Comparison of ENCODE assay signal across 8 mouse cellular contexts in genomic region chr2:118745915-118746901, GRCm38 (mm10). TPM values are rescaled to one million over a fixed set of nuclear protein-coding genes. Genes with fewer than 3 reads are reported as not detected.
A peak's percentile ranks its signal among the peaks of the same experiment; 100 is the strongest.
DNase-seq lines count a peak whose midpoint lies in the region; ATAC-seq lines count a peak whose summit lies in the region.

No protein-coding gene starts in this region.

- no peaks in the 10 kb centered on the region for H3K9me3 ChIP-seq in embryonic facial prominence, embryonic 12.5 days
- H3K9me3 ChIP-seq in hindbrain, embryonic 10.5 days: no peaks in the 10 kb centered on the region
- H3K9me3 ChIP-seq in limb, embryonic 15.5 days: no peaks in the 10 kb centered on the region

- peak; percentile 7; the same call in 1 of the 2 replicates for ATAC-seq in embryonic facial prominence, embryonic 12.5 days (ENCODE audit: insufficient number of reproducible peaks, insufficient read depth, low FRiP score, low TSS enrichment)
- 0 out of 2 replicates have a peak, but pooled peaks have one; percentile 11 for ATAC-seq in limb, embryonic 15.5 days (ENCODE audit: insufficient number of reproducible peaks, low FRiP score, low TSS enrichment, low read depth)

- H3K4me3 ChIP-seq in embryonic facial prominence, embryonic 12.5 days: peak overlapping the region; percentile 89
- peak overlapping the region; percentile 95 for H3K4me3 ChIP-seq in hindbrain, embryonic 10.5 days
- peak overlapping the region; percentile 91 for H3K4me3 ChIP-seq in limb, embryonic 15.5 days

- peaks cover 26% of the 10 kb centered on the region for H3K27me3 ChIP-seq in embryonic facial prominence, embryonic 12.5 days
- peaks cover 52% of the 10 kb centered on the region for H3K27me3 ChIP-seq in hindbrain, embryonic 10.5 days (ENCODE audit: insufficient read depth, poor library complexity, severe bottlenecking)
- H3K27me3 ChIP-seq in limb, embryonic 15.5 days: peaks cover 16% of the 10 kb centered on the region

- H3K4me2 ChIP-seq in embryonic facial prominence, embryonic 12.5 days (replicated peaks): peak overlapping the region; percentile 97
- H3K4me2 ChIP-seq in limb, embryonic 15.5 days: peak overlapping the region; percentile 97

- H3K9ac ChIP-seq in embryonic facial prominence, embryonic 12.5 days: peak overlapping the region; percentile 84
- peak overlapping the region; percentile 79 for H3K9ac ChIP-seq in limb, embryonic 15.5 days

- 0 out of 2 replicates have a peak overlapping the region, but pooled peaks have one; percentile 23 for H3K27ac ChIP-seq in embryonic facial prominence, embryonic 12.5 days
- peak overlapping the region; percentile 92 for H3K27ac ChIP-seq in hindbrain, embryonic 10.5 days
- peak overlapping the region; percentile 43; the same call in 1 of the 2 replicates for H3K27ac ChIP-seq in limb, embryonic 15.5 days

- no peaks in the 10 kb centered on the region for H3K36me3 ChIP-seq in embryonic facial prominence, embryonic 12.5 days
- peaks cover 25% of the 10 kb centered on the region; the same call in 1 of the 2 replicates for H3K36me3 ChIP-seq in hindbrain, embryonic 10.5 days
- no peaks in the 10 kb centered on the region for H3K36me3 ChIP-seq in limb, embryonic 15.5 days

- H3K4me1 ChIP-seq in embryonic facial prominence, embryonic 12.5 days: peaks cover 26% of the 10 kb centered on the region
- H3K4me1 ChIP-seq in hindbrain, embryonic 10.5 days (replicated peaks): peaks cover 61% of the 10 kb centered on the region
- peaks cover 48% of the 10 kb centered on the region for H3K4me1 ChIP-seq in limb, embryonic 15.5 days

- under 1% methylated on average over 92 of the region's 113 CpGs for WGBS in embryonic facial prominence, embryonic 12.5 days
- WGBS in hindbrain, embryonic 10.5 days: 3% methylated on average over 112 of the region's 113 CpGs
- under 1% methylated on average over 95 of the region's 113 CpGs for WGBS in limb, embryonic 15.5 days

- peak; percentile 54 for DNase-seq in kidney, adult 18-20 months
- no peak for DNase-seq in kidney, adult 11 months
- peak; percentile 36 for DNase-seq in R1 (ENCODE audit: low read depth, low spot score)
- peak; percentile 64 for DNase-seq in hindbrain, embryonic 10.5 days (ENCODE audit: low spot score)
- peak; percentile 60 for DNase-seq in naive thymus-derived CD4-positive, alpha-beta T cell, adult 2 months (ENCODE audit: low read depth)
- no peak for DNase-seq in urinary bladder, postnatal 25 days (ENCODE audit: low spot score)

RNA-seq across cellular contexts. Expression of gene Inafm2, which starts 0.7 kb away (rescaled TPM):
- polyA plus RNA-seq in embryonic facial prominence, embryonic 12.5 days (2016; fragmentation: Nextera tagmentation; extraction: Ambion mirVana): 16.5 and 17.9 TPM in 2 replicates
- 22.1 and 22.9 TPM in 2 replicates for polyA plus RNA-seq in hindbrain, embryonic 10.5 days (2016; fragmentation: Nextera tagmentation; extraction: Ambion mirVana)
- polyA plus RNA-seq in limb, embryonic 15.5 days (2015; fragmentation: Nextera tagmentation; extraction: Ambion mirVana): 18.1 and 19.8 TPM in 2 replicates

RNA-seq across cellular contexts. Expression of gene Ccdc9b, which starts 16.3 kb away (rescaled TPM):
- 1.3 and 1.5 TPM in 2 replicates for polyA plus RNA-seq in embryonic facial prominence, embryonic 12.5 days (2016; fragmentation: Nextera tagmentation; extraction: Ambion mirVana)
- polyA plus RNA-seq in hindbrain, embryonic 10.5 days (2016; fragmentation: Nextera tagmentation; extraction: Ambion mirVana): 0.50 and 0.55 TPM in 2 replicates
- polyA plus RNA-seq in limb, embryonic 15.5 days (2015; fragmentation: Nextera tagmentation; extraction: Ambion mirVana): 3.1 and 3.4 TPM in 2 replicates

RNA-seq across cellular contexts. Expression of gene Plcb2, which starts 18.0 kb away (rescaled TPM):
- 0.38 and 0.47 TPM in 2 replicates for polyA plus RNA-seq in embryonic facial prominence, embryonic 12.5 days (2016; fragmentation: Nextera tagmentation; extraction: Ambion mirVana)
- polyA plus RNA-seq in hindbrain, embryonic 10.5 days (2016; fragmentation: Nextera tagmentation; extraction: Ambion mirVana): 0.31 and 0.43 TPM in 2 replicates
- polyA plus RNA-seq in limb, embryonic 15.5 days (2015; fragmentation: Nextera tagmentation; extraction: Ambion mirVana): 1.4 and 1.6 TPM in 2 replicates

RNA-seq across cellular contexts. Expression of gene Phgr1, which starts 26.4 kb away (rescaled TPM):
- not detected in 2 replicates for polyA plus RNA-seq in embryonic facial prominence, embryonic 12.5 days (2016; fragmentation: Nextera tagmentation; extraction: Ambion mirVana)
- polyA plus RNA-seq in hindbrain, embryonic 10.5 days (2016; fragmentation: Nextera tagmentation; extraction: Ambion mirVana): not detected in 2 replicates
- polyA plus RNA-seq in limb, embryonic 15.5 days (2015; fragmentation: Nextera tagmentation; extraction: Ambion mirVana): 2.7 and 3.8 TPM in 2 replicates

RNA-seq across cellular contexts. Expression of gene Disp2, which starts 33.3 kb away (rescaled TPM):
- polyA plus RNA-seq in embryonic facial prominence, embryonic 12.5 days (2016; fragmentation: Nextera tagmentation; extraction: Ambion mirVana): 1.3 and 1.6 TPM in 2 replicates
- 3.6 and 8.9 TPM in 2 replicates for polyA plus RNA-seq in hindbrain, embryonic 10.5 days (2016; fragmentation: Nextera tagmentation; extraction: Ambion mirVana)
- 0.09 and 0.28 TPM in 2 replicates for polyA plus RNA-seq in limb, embryonic 15.5 days (2015; fragmentation: Nextera tagmentation; extraction: Ambion mirVana)

Comparison
In these comparisons a context has a peak if more than half of its experiments do, and no peak if none do; other contexts are left out.
1. DNase-seq: peak in kidney, adult 18-20 months (single experiment), R1 (single experiment), hindbrain, embryonic 10.5 days (single experiment) and naive thymus-derived CD4-positive, alpha-beta T cell, adult 2 months (single experiment); none in kidney, adult 11 months (single experiment) and urinary bladder, postnatal 25 days (single experiment).
2. H3K27ac ChIP-seq: peak in every context shown above with its lines; median percentile 92 in hindbrain, embryonic 10.5 days; 43 in limb, embryonic 15.5 days; 23 in embryonic facial prominence, embryonic 12.5 days.
3. Peak in every context shown above with its lines, with median percentiles within 50 percentile points of each other: H3K4me3 ChIP-seq.